ENCODE assay signal across 8 mouse cellular contexts in genomic region chr5:124868981-124869380, GRCm38 (mm10). TPM values are rescaled to one million over a fixed set of nuclear protein-coding genes. Genes with fewer than 3 reads are reported as not detected.
DNase-seq lines count a peak whose midpoint lies in the region; ATAC-seq and TF ChIP-seq lines count a peak whose summit lies in the region.

No protein-coding gene starts in this region.

- peak; percentile 85 for TF ChIP-seq CTCF in forebrain, postnatal 0 days (IDR thresholded peaks at IDR 0.05; ENCODE audit: low read depth)

- no peak overlapping the region for H3K9ac ChIP-seq in forebrain, postnatal 0 days
- H3K9ac ChIP-seq in liver, embryonic 11.5 days (ENCODE audit: low read depth, low read length) = no peak overlapping the region

- H3K4me1 ChIP-seq in forebrain, postnatal 0 days (ENCODE audit: insufficient read depth) = peaks cover 3% of the 10 kb centered on the region; the same call in 1 of the 2 replicates
- peaks cover 7% of the 10 kb centered on the region; the same call in 1 of the 2 replicates for H3K4me1 ChIP-seq in liver, embryonic 11.5 days (replicated peaks; ENCODE audit: control insufficient read depth, insufficient read depth, low read length)

- H3K4me3 ChIP-seq in forebrain, postnatal 0 days (ENCODE audit: low read depth, low read length) = no peak overlapping the region
- no peak overlapping the region for H3K4me3 ChIP-seq in liver, embryonic 11.5 days (ENCODE audit: low read depth, low read length)

- peaks cover 8% of the 10 kb centered on the region; the same call in 1 of the 2 replicates for H3K36me3 ChIP-seq in forebrain, postnatal 0 days (ENCODE audit: insufficient read depth)
- H3K36me3 ChIP-seq in liver, embryonic 11.5 days (ENCODE audit: control insufficient read depth, insufficient read depth, low read length) = peaks cover 4% of the 10 kb centered on the region; the same call in 1 of the 2 replicates

- ATAC-seq in forebrain, postnatal 0 days = peak; percentile 68
- no peak for ATAC-seq in liver, embryonic 11.5 days (replicated peaks; ENCODE audit: low FRiP score)
- ATAC-seq in erythroblast, adult 5-6 weeks (replicated peaks; ENCODE audit: low FRiP score, poor library complexity, severe bottlenecking) = no peak

- H3K27ac ChIP-seq in forebrain, postnatal 0 days (ENCODE audit: low read depth, low read length) = no peak overlapping the region
- H3K27ac ChIP-seq in liver, embryonic 11.5 days (ENCODE audit: low read depth, low read length) = no peak overlapping the region

- H3K9me3 ChIP-seq in forebrain, postnatal 0 days (ENCODE audit: low read length) = no peaks in the 10 kb centered on the region
- no peaks in the 10 kb centered on the region for H3K9me3 ChIP-seq in liver, embryonic 11.5 days (ENCODE audit: control insufficient read depth, low read length)

- H3K27me3 ChIP-seq in forebrain, postnatal 0 days (ENCODE audit: insufficient read depth, low read length) = no peaks in the 10 kb centered on the region
- no peaks in the 10 kb centered on the region for H3K27me3 ChIP-seq in liver, embryonic 11.5 days (replicated peaks; ENCODE audit: control insufficient read depth, insufficient read depth, low read length)

- DNase-seq in 416B (ENCODE audit: low read depth) = peak; percentile 69
- peak; percentile 48 to 66 for DNase-seq in CD8-positive naive resting alpha-beta T cell, adult 2 months (ENCODE audit: low read depth in 2 of 2, low spot score in 2 of 2)
- DNase-seq in c-Kit-positive CD71-positive TER-119-positive erythroid progenitor cells, embryonic 14.5 days (ENCODE audit: low spot score) = peak; percentile 12
- DNase-seq in forebrain, postnatal 0 days = peak; percentile 82
- peak; percentile 45 to 72 for DNase-seq in kidney, adult 8-10 months
- DNase-seq in liver, embryonic 11.5 days (ENCODE audit: low spot score) = peak; percentile 56
- DNase-seq in right cerebral cortex, postnatal 25 days = peak; percentile 63

- 30% methylated on average over 4 of the region's 4 CpGs for WGBS in forebrain, postnatal 0 days
- WGBS in liver, embryonic 11.5 days = 56% methylated on average over 4 of the region's 4 CpGs

- no peak overlapping the region for H3K4me2 ChIP-seq in forebrain, postnatal 0 days (ENCODE audit: low read depth)
- H3K4me2 ChIP-seq in liver, embryonic 11.5 days = no peak overlapping the region

RNA-seq across cellular contexts. Expression of gene Zfp664, which starts 6.5 kb away (rescaled TPM):
- 27.5 and 27.6 TPM in 2 replicates for total RNA-seq in forebrain, postnatal 0 days (2014; rRNA removed)
- polyA plus RNA-seq in forebrain, postnatal 0 days (2015; fragmentation: Nextera tagmentation; extraction: Ambion mirVana) = 35.6 and 52.7 TPM in 2 replicates
- polyA plus RNA-seq in liver, embryonic 11.5 days (2014; fragmentation: Nextera tagmentation; extraction: Ambion mirVana) = 35.6 and 42.3 TPM in 2 replicates
- total RNA-seq in erythroblast, adult 5-6 weeks (2015; ENCODE audit: low replicate concordance) = 3.3 and 3.8 TPM in 2 replicates
- 5.0 and 7.9 TPM in 2 replicates for total RNA-seq in erythroblast, adult 5-6 weeks (2017; ENCODE audit: low replicate concordance)

RNA-seq across cellular contexts. Expression of gene Ccdc92, which starts 6.8 kb away (rescaled TPM):
- total RNA-seq in forebrain, postnatal 0 days (2014; rRNA removed) = 23.7 and 26.1 TPM in 2 replicates
- 38.2 and 45.4 TPM in 2 replicates for polyA plus RNA-seq in forebrain, postnatal 0 days (2015; fragmentation: Nextera tagmentation; extraction: Ambion mirVana)
- polyA plus RNA-seq in liver, embryonic 11.5 days (2014; fragmentation: Nextera tagmentation; extraction: Ambion mirVana) = 4.1 and 4.4 TPM in 2 replicates
- total RNA-seq in erythroblast, adult 5-6 weeks (2015; ENCODE audit: low replicate concordance) = not detected in 2 replicates
- not detected in 2 replicates for total RNA-seq in erythroblast, adult 5-6 weeks (2017; ENCODE audit: low replicate concordance)

Comparison
In these comparisons a context has a peak if more than half of its experiments do, and no peak if none do; other contexts are left out.
1. DNase-seq: peak in every context shown above with its lines; median percentile 82 in forebrain, postnatal 0 days; 69 in 416B; 63 in right cerebral cortex, postnatal 25 days; 58 in kidney, adult 8-10 months; 57 in CD8-positive naive resting alpha-beta T cell, adult 2 months; 56 in liver, embryonic 11.5 days; 12 in c-Kit-positive CD71-positive TER-119-positive erythroid progenitor cells, embryonic 14.5 days.
2. RNA of gene Ccdc92, which starts 6.8 kb away (total RNA-seq): 23.7 to 26.1 TPM in forebrain, postnatal 0 days; not detected in erythroblast, adult 5-6 weeks; every median in the first group is over 10 times any median in the second.